Mouse (Mus musculus): Measurements from ENCODE around the gene Hdgfl1. TPM values are rescaled to one million over a fixed set of nuclear protein-coding genes. Genes with fewer than 3 reads are reported as not detected.

Hdgfl1 gene
- total and polyA plus RNA-seq, 2 experiments from 2014 or later = not detected

GRCm38 (mm10) chr13:26752414-26752813 is 17.6 kb downstream of the Hdgfl1 start:
- DNase-seq (ENCODE audit: low spot score) = no peak
- WGBS = 90% methylated on average over 1 of the region's 1 CpGs
- H3K9me3 ChIP-seq (replicated peaks; ENCODE audit: control insufficient read depth, low read length) = no peaks in the 10 kb centered on the region

GRCm38 (mm10) chr13:26745760-26746457 is 24.1 kb downstream of the Hdgfl1 start:
- H3K9ac ChIP-seq (replicated peaks; ENCODE audit: low read depth, low read length) = no peak overlapping the region
- no peaks in the 10 kb centered on the region for H3K27me3 ChIP-seq (ENCODE audit: control insufficient read depth, insufficient read depth, low read length)
- no peak overlapping the region for H3K4me2 ChIP-seq (ENCODE audit: low read depth, low read length)
- no peak for ATAC-seq (ENCODE audit: insufficient read depth, low read depth)
- WGBS = 86% methylated on average over 2 of the region's 2 CpGs
- no peak overlapping the region for H3K4me3 ChIP-seq (ENCODE audit: low read depth, low read length)
- TF ChIP-seq EP300 (IDR thresholded peaks at IDR 0.05; ENCODE audit: low read depth) (no peak), CTCF (IDR thresholded peaks at IDR 0.05; ENCODE audit: low read depth) (no peak)
- no peak overlapping the region for H3K27ac ChIP-seq (ENCODE audit: low read depth)
- DNase-seq (ENCODE audit: low spot score) = no peak
- no peaks in the 10 kb centered on the region for H3K36me3 ChIP-seq (replicated peaks; ENCODE audit: control insufficient read depth, insufficient read depth, low read length)
- H3K4me1 ChIP-seq (ENCODE audit: control insufficient read depth, insufficient read depth) = no peaks in the 10 kb centered on the region
- no peaks in the 10 kb centered on the region for H3K9me3 ChIP-seq (replicated peaks; ENCODE audit: control insufficient read depth, low read length)

More at GRCm38 (mm10) chr13:26752414-26752813, 17.6 kb downstream of the Hdgfl1 start:
- TF ChIP-seq EP300 (IDR thresholded peaks at IDR 0.05; ENCODE audit: low read depth) (no peak), CTCF (IDR thresholded peaks at IDR 0.05; ENCODE audit: low read depth) (no peak)
- H3K4me1 ChIP-seq (ENCODE audit: control insufficient read depth, insufficient read depth) = no peaks in the 10 kb centered on the region
- no peak overlapping the region for H3K4me3 ChIP-seq (ENCODE audit: low read depth, low read length)
- ATAC-seq (ENCODE audit: insufficient read depth, low read depth) = no peak
- no peak overlapping the region for H3K4me2 ChIP-seq (ENCODE audit: low read depth, low read length)
- no peak overlapping the region for H3K27ac ChIP-seq (ENCODE audit: low read depth)
- H3K36me3 ChIP-seq (replicated peaks; ENCODE audit: control insufficient read depth, insufficient read depth, low read length) = no peaks in the 10 kb centered on the region
- no peak overlapping the region for H3K9ac ChIP-seq (replicated peaks; ENCODE audit: low read depth, low read length)
- no peaks in the 10 kb centered on the region for H3K27me3 ChIP-seq (ENCODE audit: control insufficient read depth, insufficient read depth, low read length)

GRCm38 (mm10) chr13:26745059-26745759 is 24.8 kb downstream of the Hdgfl1 start:
- Histone ChIP-seq H3K4me3 (ENCODE audit: low read depth, low read length) (no peak overlapping the region), H3K9ac (replicated peaks; ENCODE audit: low read depth, low read length) (no peak overlapping the region), H3K27me3 (ENCODE audit: control insufficient read depth, insufficient read depth, low read length) (no peaks in the 10 kb centered on the region), H3K27ac (ENCODE audit: low read depth) (no peak overlapping the region), H3K4me2 (ENCODE audit: low read depth, low read length) (no peak overlapping the region), H3K4me1 (ENCODE audit: control insufficient read depth, insufficient read depth) (no peaks in the 10 kb centered on the region), H3K9me3 (replicated peaks; ENCODE audit: control insufficient read depth, low read length) (no peaks in the 10 kb centered on the region), H3K36me3 (replicated peaks; ENCODE audit: control insufficient read depth, insufficient read depth, low read length) (no peaks in the 10 kb centered on the region)
- no peak for TF ChIP-seq CTCF (IDR thresholded peaks at IDR 0.05; ENCODE audit: low read depth)
- TF ChIP-seq EP300 (IDR thresholded peaks at IDR 0.05; ENCODE audit: low read depth) = no peak
- no peak for DNase-seq (ENCODE audit: low spot score)
- 69% methylated on average over 5 of the region's 5 CpGs for WGBS
- no peak for ATAC-seq (ENCODE audit: insufficient read depth, low read depth)

GRCm38 (mm10) chr13:26744068-26744467 is 25.9 kb downstream of the Hdgfl1 start:
- H3K4me3 ChIP-seq (ENCODE audit: low read depth, low read length) = no peak overlapping the region
- H3K4me2 ChIP-seq (ENCODE audit: low read depth, low read length) = no peak overlapping the region
- DNase-seq (ENCODE audit: low spot score) (no peak), ATAC-seq (ENCODE audit: insufficient read depth, low read depth) (no peak)
- no peak overlapping the region for H3K27ac ChIP-seq (ENCODE audit: low read depth)
- H3K9me3 ChIP-seq (replicated peaks; ENCODE audit: control insufficient read depth, low read length) = no peaks in the 10 kb centered on the region
- no peaks in the 10 kb centered on the region for H3K36me3 ChIP-seq (replicated peaks; ENCODE audit: control insufficient read depth, insufficient read depth, low read length)
- 56% methylated on average over 1 of the region's 1 CpGs for WGBS
- H3K27me3 ChIP-seq (ENCODE audit: control insufficient read depth, insufficient read depth, low read length) = no peaks in the 10 kb centered on the region
- TF ChIP-seq EP300 (IDR thresholded peaks at IDR 0.05; ENCODE audit: low read depth) (no peak), CTCF (IDR thresholded peaks at IDR 0.05; ENCODE audit: low read depth) (no peak)
- H3K4me1 ChIP-seq (ENCODE audit: control insufficient read depth, insufficient read depth) = no peaks in the 10 kb centered on the region
- no peak overlapping the region for H3K9ac ChIP-seq (replicated peaks; ENCODE audit: low read depth, low read length)

GRCm38 (mm10) chr13:26734981-26735380 is 35.0 kb downstream of the Hdgfl1 start:
- Histone ChIP-seq H3K9me3 (replicated peaks; ENCODE audit: control insufficient read depth, low read length) (no peaks in the 10 kb centered on the region), H3K4me2 (ENCODE audit: low read depth, low read length) (no peak overlapping the region), H3K27me3 (ENCODE audit: control insufficient read depth, insufficient read depth, low read length) (no peaks in the 10 kb centered on the region), H3K4me1 (ENCODE audit: control insufficient read depth, insufficient read depth) (no peaks in the 10 kb centered on the region), H3K9ac (replicated peaks; ENCODE audit: low read depth, low read length) (no peak overlapping the region), H3K4me3 (ENCODE audit: low read depth, low read length) (no peak overlapping the region), H3K27ac (ENCODE audit: low read depth) (no peak overlapping the region), H3K36me3 (replicated peaks; ENCODE audit: control insufficient read depth, insufficient read depth, low read length) (no peaks in the 10 kb centered on the region)
- no peak for ATAC-seq (ENCODE audit: insufficient read depth, low read depth)
- TF ChIP-seq CTCF (IDR thresholded peaks at IDR 0.05; ENCODE audit: low read depth) (no peak), EP300 (IDR thresholded peaks at IDR 0.05; ENCODE audit: low read depth) (no peak)
- no peak for DNase-seq (ENCODE audit: low spot score)
- 50% methylated on average over 1 of the region's 1 CpGs for WGBS
